Mouse (Mus musculus): Measurements from ENCODE around the gene C1ra. TPM values are rescaled to one million over a fixed set of nuclear protein-coding genes. Genes with fewer than 3 reads are reported as not detected.
"Not testable (repeated sequence)": the region's sequence is repeated elsewhere in the genome, so short reads cannot be mapped to it uniquely, and the experiment has no call there.

Gene C1ra
- polyA plus RNA-seq (2015; fragmentation: Nextera tagmentation; extraction: Ambion mirVana): 0.40 and 0.68 TPM in 2 replicates

- H3K9me3 ChIP-seq: no peaks in the 10 kb centered on the region
- peak within 1 kb of the TSS; percentile 70 for H3K4me2 ChIP-seq
- no peak for ATAC-seq (ENCODE audit: extremely low read depth, insufficient number of reproducible peaks, low FRiP score, low TSS enrichment)
- peak within 1 kb of the TSS; percentile 69; the same call in 1 of the 2 replicates for H3K9ac ChIP-seq
- no peak within 1 kb of the TSS for H3K27ac ChIP-seq (replicated peaks)
- peak within 1 kb of the TSS; percentile 40 for H3K4me3 ChIP-seq
- no peaks in the 10 kb centered on the region for H3K27me3 ChIP-seq (replicated peaks)
- no peaks in the 10 kb centered on the region for H3K36me3 ChIP-seq
- H3K4me1 ChIP-seq: no peaks in the 10 kb centered on the region
- WGBS: 2% methylated on average over 6 of the region's 6 CpGs
These were observed at the start of gene C1ra for GRCm38 (mm10) chr6:124512355-124512836. Gene C1ra, plus strand, starts transcription at chr6:124512405.

- 22% methylated on average over 8 of the region's 8 CpGs for WGBS
- no peak for ATAC-seq (ENCODE audit: extremely low read depth, insufficient number of reproducible peaks, low FRiP score, low TSS enrichment)
- peak overlapping the region; percentile 92 for H3K4me2 ChIP-seq
- no peak overlapping the region; the same call in 1 of the 2 replicates for H3K9ac ChIP-seq
- peaks cover 41% of the 10 kb centered on the region for H3K27me3 ChIP-seq (replicated peaks)
- H3K4me3 ChIP-seq: peak overlapping the region; percentile 59
- H3K4me1 ChIP-seq: peaks cover 14% of the 10 kb centered on the region
- no peaks in the 10 kb centered on the region for H3K36me3 ChIP-seq
- no peak overlapping the region for H3K27ac ChIP-seq (replicated peaks)
- no peaks in the 10 kb centered on the region for H3K9me3 ChIP-seq
These were observed 48.3 kb upstream of the C1ra start for GRCm38 (mm10) chr6:124463881-124464291.

DNA sequence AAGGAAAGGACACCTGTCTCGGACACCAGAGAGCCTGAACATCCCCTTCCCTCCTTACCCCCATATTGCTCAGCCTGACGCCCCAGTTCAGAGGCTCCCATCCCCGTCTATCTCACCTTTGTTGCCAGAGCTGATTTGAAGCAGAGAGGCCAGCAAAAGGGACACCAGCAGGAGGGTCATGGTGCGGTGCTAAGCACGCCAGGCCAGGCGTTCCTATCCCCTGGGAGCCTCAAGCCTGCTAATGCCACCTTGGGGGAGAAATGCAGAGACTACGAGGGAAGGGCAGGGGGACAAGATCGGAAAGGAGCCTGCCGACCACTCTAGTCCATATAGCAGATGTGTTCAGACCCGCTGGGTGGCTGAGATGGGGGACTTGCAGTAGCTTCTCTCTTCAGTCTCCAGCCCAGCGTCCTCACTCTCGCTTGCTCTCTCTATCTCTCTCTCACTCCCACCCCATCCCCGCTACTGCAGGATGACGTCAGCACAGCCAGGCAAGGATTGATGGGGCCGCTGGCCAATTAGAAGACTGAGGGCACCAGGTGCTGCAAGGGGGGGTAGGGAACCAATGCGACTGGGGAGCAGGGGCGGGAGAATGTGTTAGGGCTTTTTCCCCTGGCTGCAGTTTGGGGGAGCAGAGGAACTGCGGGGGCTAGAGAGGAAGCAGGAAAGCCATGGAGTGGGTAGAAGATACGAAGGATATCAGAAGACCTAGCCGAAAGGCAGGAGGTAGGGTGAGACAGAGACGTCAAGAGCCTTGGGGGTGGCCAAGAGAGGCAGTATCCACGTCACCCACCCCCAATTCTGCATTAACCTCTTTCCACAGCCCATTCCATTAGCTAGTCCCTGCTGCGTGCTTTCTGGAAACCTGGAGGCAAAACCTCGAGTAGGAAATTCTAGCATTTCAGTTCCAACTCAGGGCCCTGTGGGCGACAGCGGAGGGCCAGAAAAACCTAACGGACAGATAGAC, 47.6 kb upstream of the C1ra start, which contains the start of gene Clstn3:
Gene Clstn3 (minus strand): TSS at position 490 of the 967 bp plus-strand sequence.
- Histone ChIP-seq H3K36me3 (no peaks in the 10 kb centered on the region), H3K9ac (peak within 1 kb of the TSS; percentile 81), H3K4me1 (peaks cover 14% of the 10 kb centered on the region), H3K4me3 (peak within 1 kb of the TSS; percentile 59), H3K27ac (replicated peaks) (no peak within 1 kb of the TSS), H3K27me3 (replicated peaks) (peaks cover 40% of the 10 kb centered on the region), H3K9me3 (no peaks in the 10 kb centered on the region), H3K4me2 (peak within 1 kb of the TSS; percentile 92)
- 8% methylated on average over 27 of the region's 27 CpGs for WGBS
- peak; percentile 80 for ATAC-seq (ENCODE audit: extremely low read depth, insufficient number of reproducible peaks, low FRiP score, low TSS enrichment)

GRCm38 (mm10) chr6:124465299-124465698, 46.9 kb upstream of the C1ra start:
- no peak for ATAC-seq (ENCODE audit: extremely low read depth, insufficient number of reproducible peaks, low FRiP score, low TSS enrichment)
- Histone ChIP-seq H3K27ac (replicated peaks) (no peak overlapping the region), H3K9me3 (no peaks in the 10 kb centered on the region), H3K36me3 (no peaks in the 10 kb centered on the region), H3K4me3 (peak overlapping the region; percentile 59), H3K4me2 (peak overlapping the region; percentile 92), H3K4me1 (peaks cover 14% of the 10 kb centered on the region), H3K27me3 (replicated peaks) (peaks cover 35% of the 10 kb centered on the region), H3K9ac (peak overlapping the region; percentile 81)
- WGBS: 39% methylated on average over 6 of the region's 6 CpGs

DNA sequence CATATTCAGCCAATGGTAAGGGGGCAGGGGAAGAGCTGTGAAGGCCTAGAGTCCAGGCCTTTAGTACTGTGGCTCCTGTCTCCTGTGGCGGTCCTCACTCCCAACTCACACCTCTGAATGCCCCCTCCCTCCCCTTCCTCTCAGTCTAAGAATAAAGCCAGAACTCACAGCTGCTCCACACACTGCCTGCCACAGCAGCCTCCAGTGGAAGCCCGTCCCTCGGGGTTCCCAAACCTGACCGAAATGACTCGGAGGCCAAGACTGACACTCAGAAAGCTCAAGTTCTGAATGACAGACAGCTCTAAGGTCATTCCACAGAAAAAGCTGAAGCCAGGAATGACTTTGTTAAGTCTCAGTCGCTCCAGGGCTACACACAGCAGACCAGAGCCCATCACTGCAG, 46.5 kb upstream of the C1ra start:
- Histone ChIP-seq H3K4me2 (peak overlapping the region; percentile 92), H3K27me3 (replicated peaks) (peaks cover 35% of the 10 kb centered on the region), H3K36me3 (no peaks in the 10 kb centered on the region), H3K27ac (replicated peaks) (no peak overlapping the region), H3K4me1 (peaks cover 14% of the 10 kb centered on the region), H3K9me3 (no peaks in the 10 kb centered on the region), H3K9ac (no peak overlapping the region), H3K4me3 (no peak overlapping the region)
- WGBS: 55% methylated on average over 6 of the region's 6 CpGs
- ATAC-seq (ENCODE audit: extremely low read depth, insufficient number of reproducible peaks, low FRiP score, low TSS enrichment): no peak

- H3K4me2 ChIP-seq: no peak overlapping the region
- H3K27ac ChIP-seq (replicated peaks): no peak overlapping the region
- no peaks in the 10 kb centered on the region for H3K36me3 ChIP-seq
- H3K4me1 ChIP-seq: no peaks in the 10 kb centered on the region
- H3K27me3 ChIP-seq (replicated peaks): peaks cover 6% of the 10 kb centered on the region; the same call in 1 of the 2 replicates
- no peaks in the 10 kb centered on the region for H3K9me3 ChIP-seq
- ATAC-seq (ENCODE audit: extremely low read depth, insufficient number of reproducible peaks, low FRiP score, low TSS enrichment): no peak
- no peak overlapping the region for H3K9ac ChIP-seq
- 84% methylated on average over 3 of the region's 3 CpGs for WGBS
- no peak overlapping the region for H3K4me3 ChIP-seq
These were observed 41.1 kb upstream of the C1ra start for GRCm38 (mm10) chr6:124471121-124471520.

DNA sequence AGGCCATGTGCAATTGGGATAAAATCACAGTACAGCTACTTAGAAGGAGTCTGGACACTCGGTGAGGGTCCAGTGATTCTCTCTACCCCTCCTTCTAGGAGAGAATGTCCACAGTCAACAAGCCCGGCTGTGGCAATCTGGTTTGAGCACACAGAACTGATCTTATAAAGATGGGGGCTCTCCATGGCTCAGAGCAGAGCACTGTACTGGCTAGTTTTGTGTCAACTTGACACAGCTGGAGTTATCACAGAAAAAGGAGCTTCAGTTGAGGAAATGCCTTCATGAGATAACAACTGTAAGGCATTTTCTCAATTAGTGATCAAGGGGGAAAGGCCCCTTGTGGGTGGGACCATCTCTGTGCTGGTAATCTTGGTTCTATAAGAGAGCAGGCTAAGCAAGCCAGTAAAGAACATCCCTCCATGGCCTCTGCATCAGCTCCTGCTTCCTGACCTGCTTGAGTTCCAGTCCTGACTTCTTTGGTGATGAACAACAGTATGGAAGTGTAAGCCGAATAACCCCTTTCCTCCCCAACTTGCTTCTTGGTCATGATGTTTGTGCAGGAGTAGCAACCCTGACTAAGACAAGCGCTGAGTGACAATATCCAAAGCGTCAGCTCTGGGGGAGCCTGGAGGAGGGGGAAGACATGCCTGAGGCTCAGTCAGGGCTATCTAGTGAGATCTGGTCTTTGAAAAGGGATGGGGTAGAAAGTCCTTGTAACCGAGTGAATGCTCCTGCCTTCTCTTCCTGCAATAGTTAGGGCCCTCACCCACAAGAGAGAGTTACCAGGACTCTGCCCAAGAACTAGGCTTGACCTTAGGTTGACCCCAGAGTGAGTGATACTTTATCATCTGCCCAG, 40.2 kb upstream of the C1ra start:
- not testable (repeated sequence) for H3K4me1 ChIP-seq; H3K27ac ChIP-seq (replicated peaks); H3K27me3 ChIP-seq (replicated peaks); H3K4me3 ChIP-seq; ATAC-seq (ENCODE audit: extremely low read depth, insufficient number of reproducible peaks, low FRiP score, low TSS enrichment); H3K9me3 ChIP-seq; H3K36me3 ChIP-seq; H3K9ac ChIP-seq; H3K4me2 ChIP-seq
- WGBS: 54% methylated on average over 6 of the region's 6 CpGs

GRCm38 (mm10) chr6:124472801-124473200, 39.4 kb upstream of the C1ra start:
- WGBS: 37% methylated on average over 6 of the region's 6 CpGs

GRCm38 (mm10) chr6:124474621-124475020, 37.6 kb upstream of the C1ra start:
- no peaks in the 10 kb centered on the region for H3K36me3 ChIP-seq
- H3K9ac ChIP-seq: no peak overlapping the region
- H3K27ac ChIP-seq (replicated peaks): no peak overlapping the region
- H3K4me2 ChIP-seq: no peak overlapping the region
- no peaks in the 10 kb centered on the region for H3K9me3 ChIP-seq
- no peaks in the 10 kb centered on the region for H3K27me3 ChIP-seq (replicated peaks)
- H3K4me3 ChIP-seq: no peak overlapping the region
- WGBS: 71% methylated on average over 11 of the region's 11 CpGs
- peaks cover 11% of the 10 kb centered on the region for H3K4me1 ChIP-seq
- no peak for ATAC-seq (ENCODE audit: extremely low read depth, insufficient number of reproducible peaks, low FRiP score, low TSS enrichment)

More at GRCm38 (mm10) chr6:124472801-124473200, 39.4 kb upstream of the C1ra start:
- peaks cover 6% of the 10 kb centered on the region for H3K4me1 ChIP-seq
- H3K27me3 ChIP-seq (replicated peaks): no peaks in the 10 kb centered on the region
- H3K9me3 ChIP-seq: no peaks in the 10 kb centered on the region
- H3K4me3 ChIP-seq: no peak overlapping the region
- H3K36me3 ChIP-seq: no peaks in the 10 kb centered on the region
- H3K9ac ChIP-seq: no peak overlapping the region
- H3K27ac ChIP-seq (replicated peaks): no peak overlapping the region
- H3K4me2 ChIP-seq: no peak overlapping the region
- no peak for ATAC-seq (ENCODE audit: extremely low read depth, insufficient number of reproducible peaks, low FRiP score, low TSS enrichment)

GRCm38 (mm10) chr6:124475335-124476075, 36.7 kb upstream of the C1ra start:
- not testable (repeated sequence) for H3K27ac ChIP-seq (replicated peaks); H3K27me3 ChIP-seq (replicated peaks); H3K36me3 ChIP-seq; H3K4me2 ChIP-seq; H3K9ac ChIP-seq; H3K4me3 ChIP-seq; ATAC-seq (ENCODE audit: extremely low read depth, insufficient number of reproducible peaks, low FRiP score, low TSS enrichment); H3K9me3 ChIP-seq
- H3K4me1 ChIP-seq: peaks cover 11% of the 10 kb centered on the region
- WGBS: 85% methylated on average over 8 of the region's 11 CpGs

Measured in heart, embryonic 13.5 days (tissue).